Mouse (Mus musculus): ENCODE results near the gene Pspn. TPM values are rescaled to one million over a fixed set of nuclear protein-coding genes. Genes with fewer than 3 reads are reported as not detected.
A peak's percentile ranks its signal among the peaks of the same experiment; 100 is the strongest.

Pspn gene
- total and polyA plus RNA-seq, 3 experiments: 1.0 TPM; not detected in 2

DNA sequence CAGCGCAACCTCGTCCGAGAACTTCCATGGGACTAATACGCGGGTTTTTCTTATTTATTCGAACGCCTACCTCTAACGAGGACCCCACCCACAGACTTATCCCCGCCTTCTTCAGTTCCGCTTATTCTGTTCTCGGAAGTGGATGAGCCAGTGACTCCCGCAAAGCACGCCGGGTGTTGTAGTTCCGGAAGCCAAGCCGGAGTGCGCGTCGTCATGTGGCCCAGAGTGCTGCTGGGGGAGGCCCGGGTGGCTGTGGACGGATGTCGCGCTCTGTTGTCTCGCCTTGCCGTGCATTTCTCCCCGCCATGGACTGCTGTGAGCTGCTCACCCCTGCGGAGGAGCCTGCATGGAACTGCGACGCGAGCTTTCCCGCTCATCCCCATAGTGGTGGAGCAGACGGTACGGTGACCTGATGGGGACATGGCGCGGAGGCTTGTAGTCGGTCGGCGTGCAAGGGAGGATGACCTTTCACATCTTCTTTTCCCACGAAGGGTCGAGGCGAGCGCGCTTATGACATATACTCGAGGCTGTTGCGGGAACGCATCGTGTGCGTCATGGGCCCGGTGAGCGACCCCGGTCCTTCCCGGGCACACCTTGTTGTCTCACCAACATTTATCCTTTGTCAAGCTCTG is 9.6 kb downstream of the Pspn start, which contains the start of gene Clpp (continued):
- TF ChIP-seq CHD2 (IDR thresholded peaks at IDR 0.05; ENCODE audit: low read length) (no peak), TBP (IDR thresholded peaks at IDR 0.05; ENCODE audit: low read depth, low read length) (peak; percentile 78; the same call in 1 of the 2 replicates), SMC3 (IDR thresholded peaks at IDR 0.05; ENCODE audit: low read depth, low read length) (no peak), USF2 (IDR thresholded peaks at IDR 0.05; ENCODE audit: borderline replicate concordance in 1 of 2, insufficient read depth in 1 of 2, low read depth in 1 of 2, low read length in 2 of 2) (no peak), HCFC1 (IDR thresholded peaks at IDR 0.05; ENCODE audit: low read depth, low read length) (peak; percentile 96), ELF1 (IDR thresholded peaks at IDR 0.05; ENCODE audit: low read depth, low read length) (peak; percentile 98), NRF1 (IDR thresholded peaks at IDR 0.05; ENCODE audit: insufficient read depth, low read depth, low read length, poor library complexity, severe bottlenecking) (no peak), MXI1 (IDR thresholded peaks at IDR 0.05; ENCODE audit: low read depth, low read length) (peak; percentile 95), ZMIZ1 (IDR thresholded peaks at IDR 0.05; ENCODE audit: low read depth, low read length) (no peak), ETS1 (IDR thresholded peaks at IDR 0.05; ENCODE audit: low read depth, low read length) (0 out of 2 replicates have a peak, but pooled peaks have one; percentile 33), POLR2AphosphoS5 (IDR thresholded peaks at IDR 0.05; ENCODE audit: borderline replicate concordance, low read depth, low read length) (peak; percentile 54; the same call in 1 of the 2 replicates), TCF12 (IDR thresholded peaks at IDR 0.05; ENCODE audit: low read depth, low read length) (peak; percentile 48; the same call in 1 of the 2 replicates)

GRCm38 (mm10) chr17:56989467-56990114 is 10.2 kb downstream of the Pspn start:
- Histone ChIP-seq H3K36me3 (ENCODE audit: control insufficient read depth in 1 of 2, insufficient read depth in 2 of 2, low read length in 2 of 2) (peaks cover 0 to 8% of the 10 kb centered on the region in 2 experiments; a peak in 3 of 4 replicates), H3K79me2 (ENCODE audit: control insufficient read depth, insufficient read depth, low read length, poor library complexity) (peaks cover 17% of the 10 kb centered on the region), H3K9me3 (replicated peaks; ENCODE audit: insufficient read depth, low read length) (no peaks in the 10 kb centered on the region), H3K27ac (ENCODE audit: control insufficient read depth, low read depth, low read length) (peak overlapping the region; percentile 61), H3K4me3 (ENCODE audit: control insufficient read depth in 1 of 2, insufficient read depth in 1 of 2, low read depth in 2 of 2, low read length in 2 of 2) (peak overlapping the region; percentile 72 to 86), H3K27me3 (ENCODE audit: control insufficient read depth in 1 of 2, insufficient read depth in 2 of 2, low read length in 2 of 2) (no peaks in the 10 kb centered on the region), H3K4me1 (ENCODE audit: control insufficient read depth in 1 of 2, insufficient read depth in 2 of 2, low read length in 2 of 2) (peaks cover 0 to 11% of the 10 kb centered on the region in 2 experiments; a peak in 2 of 4 replicates), H3K9ac (ENCODE audit: control insufficient read depth, low read depth, low read length, poor library complexity, severe bottlenecking) (peak overlapping the region; percentile 78)
- TF ChIP-seq POLR2A (IDR thresholded peaks at IDR 0.05; ENCODE audit: control insufficient read depth in 1 of 2, insufficient read depth in 1 of 2, low read depth in 1 of 2, low read length in 2 of 2, poor library complexity in 1 of 2) (peak in 1 of 2 experiments; percentile 9; a peak in 1 of 4 replicates), MYC (IDR thresholded peaks at IDR 0.05; ENCODE audit: low read depth, low read length) (peak; percentile 98), EP300 (IDR thresholded peaks at IDR 0.05; ENCODE audit: low read depth in 1 of 2, low read length in 2 of 2) (peak; percentile 9 to 13; a peak in 1 of 4 replicates), ZKSCAN1 (IDR thresholded peaks at IDR 0.05; ENCODE audit: low read depth, low read length) (no peak), MAX (IDR thresholded peaks at IDR 0.05; ENCODE audit: low read length) (peak; percentile 94), USF1 (IDR thresholded peaks at IDR 0.05; ENCODE audit: low read depth, low read length) (no peak), MAZ (IDR thresholded peaks at IDR 0.05; ENCODE audit: low read depth, low read length) (peak; percentile 31; the same call in 1 of the 2 replicates), UBTF (IDR thresholded peaks at IDR 0.05; ENCODE audit: borderline replicate concordance, insufficient read depth, low read depth, low read length) (no peak), BHLHE40 (IDR thresholded peaks at IDR 0.05; ENCODE audit: borderline replicate concordance, low read depth, low read length) (peak; percentile 30; the same call in 1 of the 2 replicates), NRF1 (IDR thresholded peaks at IDR 0.05; ENCODE audit: insufficient read depth, low read depth, low read length, poor library complexity, severe bottlenecking) (0 out of 2 replicates have a peak, but pooled peaks have one; percentile 9), MXI1 (IDR thresholded peaks at IDR 0.05; ENCODE audit: low read depth, low read length) (peak; percentile 98), MEF2A (IDR thresholded peaks at IDR 0.05; ENCODE audit: extremely low read depth, insufficient replicate concordance, low read depth, low read length, poor library complexity, severe bottlenecking) (no peak), USF2 (IDR thresholded peaks at IDR 0.05; ENCODE audit: borderline replicate concordance in 1 of 2, insufficient read depth in 1 of 2, low read depth in 1 of 2, low read length in 2 of 2) (0 out of 4 replicates have a peak, but pooled peaks of 1 of the 2 experiments have one; percentile 3)
- DNase-seq (ENCODE audit: low read depth, low spot score): peak; percentile 92
